Mouse (Mus musculus) lung, embryonic 15.5 days (tissue): ENCODE data around the gene Zfp988. TPM values are rescaled to one million over a fixed set of nuclear protein-coding genes. Genes with fewer than 3 reads are reported as not detected.
"Not testable (repeated sequence)": the region's sequence is repeated elsewhere in the genome, so short reads cannot be mapped to it uniquely, and the experiment has no call there.

Source experiments
- ATAC-seq: fragments of 200-750 bp; cut with Nextera tagmentation; 2 replicates; pipeline ENCODE4 v1.8.0; 2017; ENCODE audit warnings: moderate number of reproducible peaks, borderline replicate concordance; ENCODE audit not compliant: low FRiP score, low TSS enrichment; ENCODE audit errors: extremely low read depth
- H3K27ac ChIP-seq: fragments of 300-500 bp; sonication (generic); 2 replicates; pipeline ENCODE4 v1.5.1; 2015; ENCODE audit warnings: moderate library complexity, mild to moderate bottlenecking, inconsistent platforms
- H3K27me3 ChIP-seq: fragments of 300-500 bp; sonication (generic); 2 replicates; pipeline ENCODE4 v1.6.1; 2015; ENCODE audit warnings: inconsistent platforms
- H3K36me3 ChIP-seq: fragments of 300-500 bp; sonication (generic); 2 replicates; pipeline ENCODE4 v1.6.1; 2015; ENCODE audit warnings: inconsistent platforms
- H3K4me1 ChIP-seq: fragments of 300-500 bp; sonication (generic); 2 replicates; pipeline ENCODE4 v1.6.1; 2015; ENCODE audit warnings: inconsistent platforms
- H3K4me2 ChIP-seq: fragments of 300-500 bp; sonication (generic); 2 replicates; pipeline ENCODE4 v1.6.1; 2015; ENCODE audit warnings: inconsistent platforms, mild to moderate bottlenecking, moderate library complexity
- H3K4me3 ChIP-seq: fragments of 300-500 bp; sonication (generic); 2 replicates; pipeline ENCODE4 v1.5.1; 2015; ENCODE audit warnings: mild to moderate bottlenecking, inconsistent platforms
- H3K9ac ChIP-seq: fragments of 300-500 bp; sonication (generic); 2 replicates; pipeline ENCODE4 v1.6.1; 2015; ENCODE audit warnings: inconsistent platforms
- H3K9me3 ChIP-seq: fragments of 300-500 bp; sonication (generic); 2 replicates; pipeline ENCODE4 v1.6.1; 2016; ENCODE audit warnings: inconsistent platforms
- WGBS: fragments of 180-500 bp; shearing (Covaris S2); methylation state at CpG from one replicate; pipeline ENCODE4 v1.1.7; 2015; 5-methylcytosine and 5-hydroxymethylcytosine counted together
- polyA plus RNA-seq: library from polyadenylated mRNA; unstranded; fragments of >200 nt; fragmentation: Nextera tagmentation; extraction: Ambion mirVana; gene quantifications from 2 replicates; pipeline ENCODE4 v1.2.1, GENCODE M21; 2015

Gene Zfp988
- polyA plus RNA-seq: 0.20 TPM in 1 of 2 replicates, not detected in the other

GRCm38 (mm10) chr4:147305436-147305835 lies at the start of gene Zfp988:
Gene Zfp988, plus strand, starts transcription at chr4:147305674.
- not testable (repeated sequence) for H3K9me3 ChIP-seq, H3K9ac ChIP-seq, ATAC-seq, H3K27ac ChIP-seq, H3K36me3 ChIP-seq, H3K4me1 ChIP-seq, H3K4me3 ChIP-seq, H3K4me2 ChIP-seq, H3K27me3 ChIP-seq
- 86% methylated on average over 6 of the region's 6 CpGs for WGBS

- H3K27ac ChIP-seq, H3K27me3 ChIP-seq, H3K9ac ChIP-seq, H3K9me3 ChIP-seq, H3K4me3 ChIP-seq, H3K4me2 ChIP-seq, ATAC-seq, H3K36me3 ChIP-seq, H3K4me1 ChIP-seq: not testable (repeated sequence)
- WGBS: 86% methylated on average over 2 of the region's 3 CpGs
Observed at GRCm38 (mm10) chr4:147262708-147263107, 42.8 kb upstream of the Zfp988 start.

- not testable (repeated sequence) for H3K27me3 ChIP-seq, H3K27ac ChIP-seq, H3K4me3 ChIP-seq, H3K36me3 ChIP-seq, ATAC-seq, H3K9ac ChIP-seq, H3K4me2 ChIP-seq, H3K9me3 ChIP-seq, H3K4me1 ChIP-seq
- WGBS: 85% methylated on average over 17 of the region's 17 CpGs
Observed at GRCm38 (mm10) chr4:147267302-147267701, 38.2 kb upstream of the Zfp988 start.

- 86% methylated on average over 25 of the region's 25 CpGs for WGBS
- H3K27ac ChIP-seq, H3K9ac ChIP-seq, H3K27me3 ChIP-seq, ATAC-seq, H3K4me2 ChIP-seq, H3K4me3 ChIP-seq, H3K4me1 ChIP-seq, H3K36me3 ChIP-seq: not testable (repeated sequence)
- peaks cover 15% of the 10 kb centered on the region; the same call in 1 of the 2 replicates for H3K9me3 ChIP-seq
Observed at GRCm38 (mm10) chr4:147268735-147269134, 36.7 kb upstream of the Zfp988 start.

- not testable (repeated sequence) for ATAC-seq, H3K36me3 ChIP-seq, H3K27ac ChIP-seq, H3K9ac ChIP-seq, H3K4me2 ChIP-seq, H3K4me3 ChIP-seq, H3K27me3 ChIP-seq, H3K4me1 ChIP-seq
- peaks cover 20% of the 10 kb centered on the region for H3K9me3 ChIP-seq
- WGBS: 82% methylated on average over 4 of the region's 4 CpGs
Observed at GRCm38 (mm10) chr4:147270026-147270425, 35.4 kb upstream of the Zfp988 start.

GRCm38 (mm10) chr4:147271601-147272000 lies 33.9 kb upstream of the Zfp988 start:
- not testable (repeated sequence) for H3K27ac ChIP-seq
- H3K9me3 ChIP-seq: peaks cover 26% of the 10 kb centered on the region

GRCm38 (mm10) chr4:147275021-147275772 lies 30.3 kb upstream of the Zfp988 start:
- peak; percentile 79 for ATAC-seq
- H3K27ac ChIP-seq, H3K4me1 ChIP-seq, H3K9ac ChIP-seq, H3K4me3 ChIP-seq, H3K36me3 ChIP-seq, H3K27me3 ChIP-seq: not testable (repeated sequence)
- peak overlapping the region; percentile 23; the same call in 1 of the 2 replicates for H3K4me2 ChIP-seq
- 34% methylated on average over 58 of the region's 58 CpGs for WGBS
- H3K9me3 ChIP-seq: peaks cover 16% of the 10 kb centered on the region

More at GRCm38 (mm10) chr4:147271601-147272000, 33.9 kb upstream of the Zfp988 start:
- H3K4me3 ChIP-seq, H3K4me1 ChIP-seq, H3K36me3 ChIP-seq, H3K27me3 ChIP-seq, H3K9ac ChIP-seq, H3K4me2 ChIP-seq, ATAC-seq: not testable (repeated sequence)
- WGBS: 87% methylated on average over 13 of the region's 13 CpGs

- WGBS: 23% methylated on average over 52 of the region's 54 CpGs
- ATAC-seq: 0 out of 2 replicates have a peak, but pooled peaks have one; percentile 14
- not testable (repeated sequence) for H3K36me3 ChIP-seq, H3K9ac ChIP-seq, H3K4me1 ChIP-seq, H3K4me3 ChIP-seq, H3K27ac ChIP-seq, H3K27me3 ChIP-seq
- peaks cover 16% of the 10 kb centered on the region for H3K9me3 ChIP-seq
- peak overlapping the region; percentile 23; the same call in 1 of the 2 replicates for H3K4me2 ChIP-seq
Observed at GRCm38 (mm10) chr4:147275773-147276140, 29.7 kb upstream of the Zfp988 start.

GRCm38 (mm10) chr4:147280406-147280805 lies 25.1 kb upstream of the Zfp988 start:
- ATAC-seq, H3K4me3 ChIP-seq, H3K9ac ChIP-seq, H3K36me3 ChIP-seq, H3K27ac ChIP-seq, H3K9me3 ChIP-seq, H3K4me2 ChIP-seq, H3K27me3 ChIP-seq, H3K4me1 ChIP-seq: not testable (repeated sequence)
- 71% methylated on average over 2 of the region's 2 CpGs for WGBS

- H3K9ac ChIP-seq, H3K27me3 ChIP-seq, H3K4me3 ChIP-seq, H3K27ac ChIP-seq, H3K4me2 ChIP-seq, H3K4me1 ChIP-seq, H3K36me3 ChIP-seq, H3K9me3 ChIP-seq, ATAC-seq: not testable (repeated sequence)
- WGBS: 68% methylated on average over 3 of the region's 3 CpGs
Observed at GRCm38 (mm10) chr4:147298585-147298984, 6.9 kb upstream of the Zfp988 start.

- not testable (repeated sequence) for H3K27ac ChIP-seq, H3K9me3 ChIP-seq, H3K4me1 ChIP-seq, H3K4me3 ChIP-seq, H3K4me2 ChIP-seq, ATAC-seq, H3K36me3 ChIP-seq, H3K27me3 ChIP-seq, H3K9ac ChIP-seq
Observed at GRCm38 (mm10) chr4:147302375-147302774, 3.1 kb upstream of the Zfp988 start.

- not testable (repeated sequence) for H3K9ac ChIP-seq, H3K27ac ChIP-seq, H3K36me3 ChIP-seq, H3K27me3 ChIP-seq, H3K4me3 ChIP-seq, H3K4me2 ChIP-seq, H3K4me1 ChIP-seq
- 88% methylated on average over 2 of the region's 2 CpGs for WGBS
- H3K9me3 ChIP-seq: peaks cover 58% of the 10 kb centered on the region
- peak; percentile 78 for ATAC-seq
Observed at GRCm38 (mm10) chr4:147335036-147335690, 29.7 kb downstream of the Zfp988 start.
